Mouse (Mus musculus) layer of hippocampus, adult 9-11 months (tissue): ENCODE results near the gene Fam160b1.
A peak's percentile ranks its signal among the peaks of the same experiment; 100 is the strongest.

ENCODE experiments used
- DNase-seq: peaks from one replicate; pipeline ENCODE4 v3.0.0; 2022

Gene Fam160b1

GRCm38 (mm10) chr19:57367849-57368387 lies 7.4 kb downstream of the Fam160b1 start:
- DNase-seq, result no peak

- DNase-seq, result no peak
Measured at GRCm38 (mm10) chr19:57373276-57373811, 12.9 kb downstream of the Fam160b1 start.

- no peak for DNase-seq
Measured at GRCm38 (mm10) chr19:57375161-57375560, 14.7 kb downstream of the Fam160b1 start.

- DNase-seq, result no peak
Measured at GRCm38 (mm10) chr19:57375746-57376145, 15.3 kb downstream of the Fam160b1 start.

GRCm38 (mm10) chr19:57377043-57377703 lies 16.7 kb downstream of the Fam160b1 start:
- no peak for DNase-seq

- no peak for DNase-seq
Measured at GRCm38 (mm10) chr19:57386176-57386693, 25.8 kb downstream of the Fam160b1 start.

GRCm38 (mm10) chr19:57391545-57391944 lies 31.1 kb downstream of the Fam160b1 start:
- DNase-seq, result no peak

- no peak for DNase-seq
Measured at GRCm38 (mm10) chr19:57393357-57393957, 33.0 kb downstream of the Fam160b1 start.

GRCm38 (mm10) chr19:57396609-57397008 lies 36.1 kb downstream of the Fam160b1 start:
- no peak for DNase-seq

GRCm38 (mm10) chr19:57402364-57402763 lies 41.9 kb downstream of the Fam160b1 start:
- no peak for DNase-seq

GRCm38 (mm10) chr19:57403700-57404501 lies 43.4 kb downstream of the Fam160b1 start:
- peak; percentile 25 for DNase-seq

GRCm38 (mm10) chr19:57404502-57404848 lies 44.0 kb downstream of the Fam160b1 start:
- DNase-seq, result no peak

GRCm38 (mm10) chr19:57407947-57408346 lies 47.5 kb downstream of the Fam160b1 start:
- DNase-seq, result no peak

- DNase-seq, result peak; percentile 16
Measured at GRCm38 (mm10) chr19:57411375-57412196, 51.1 kb downstream of the Fam160b1 start.

- DNase-seq, result no peak
Measured at GRCm38 (mm10) chr19:57413170-57413569, 52.7 kb downstream of the Fam160b1 start.

GRCm38 (mm10) chr19:57413918-57414317 lies 53.4 kb downstream of the Fam160b1 start:
- DNase-seq, result no peak

- peak; percentile 26 for DNase-seq
Measured at GRCm38 (mm10) chr19:57415031-57415807, 54.7 kb downstream of the Fam160b1 start.

GRCm38 (mm10) chr19:57417800-57418580 lies 57.5 kb downstream of the Fam160b1 start:
- DNase-seq, result no peak

GRCm38 (mm10) chr19:57423402-57423801 lies 62.9 kb downstream of the Fam160b1 start:
- no peak for DNase-seq

GRCm38 (mm10) chr19:57425296-57425695 lies 64.8 kb downstream of the Fam160b1 start:
- no peak for DNase-seq

GRCm38 (mm10) chr19:57426841-57427240 lies 66.4 kb downstream of the Fam160b1 start:
- DNase-seq, result no peak
